Mouse (Mus musculus) kidney, embryonic 15.5 days (tissue): Measurements from ENCODE around the gene Ank3. TPM values are rescaled to one million over a fixed set of nuclear protein-coding genes. Genes with fewer than 3 reads are reported as not detected.

Source experiments
- ATAC-seq: fragments of 200-750 bp; cut with Nextera tagmentation; replicated peaks from 2 replicates; pipeline ENCODE4 v1.8.0; 2017; ENCODE audit warnings: moderate TSS enrichment; ENCODE audit not compliant: low FRiP score
- H3K27ac ChIP-seq: fragments of 300-500 bp; sonication (generic); 2 replicates; pipeline ENCODE4 v1.5.1; 2015; ENCODE audit warnings: mild to moderate bottlenecking, inconsistent platforms
- H3K27me3 ChIP-seq: fragments of 300-500 bp; sonication (generic); 2 replicates; pipeline ENCODE4 v1.6.1; 2015; ENCODE audit warnings: inconsistent platforms
- H3K36me3 ChIP-seq: fragments of 300-500 bp; sonication (generic); 2 replicates; pipeline ENCODE4 v1.6.1; 2015; ENCODE audit warnings: inconsistent platforms
- H3K4me1 ChIP-seq: fragments of 300-500 bp; sonication (generic); 2 replicates; pipeline ENCODE4 v1.6.1; 2015; ENCODE audit warnings: inconsistent platforms
- H3K4me2 ChIP-seq: fragments of 300-500 bp; sonication (generic); 2 replicates; pipeline ENCODE4 v1.6.1; 2015; ENCODE audit warnings: moderate library complexity, mild to moderate bottlenecking, inconsistent platforms
- H3K4me3 ChIP-seq: fragments of 300-500 bp; sonication (generic); replicated peaks from 2 replicates; pipeline ENCODE4 v1.5.1; 2015; ENCODE audit warnings: mild to moderate bottlenecking, inconsistent platforms
- H3K9ac ChIP-seq: fragments of 300-500 bp; sonication (generic); 2 replicates; pipeline ENCODE4 v1.6.1; 2015; ENCODE audit warnings: mild to moderate bottlenecking, inconsistent platforms
- H3K9me3 ChIP-seq: fragments of 300-500 bp; sonication (generic); replicated peaks from 2 replicates; pipeline ENCODE4 v1.6.1; 2016; ENCODE audit warnings: inconsistent platforms
- whole genome bisulfite sequencing: fragments of 180-500 bp; shearing (Covaris S2); methylation state at CpG from one replicate; pipeline ENCODE4 v1.1.7; 2015; ENCODE audit warnings: mixed read lengths; 5-methylcytosine and 5-hydroxymethylcytosine counted together
- polyA plus RNA-seq: library from polyadenylated mRNA; unstranded; fragments of >200 nt; fragmentation: Nextera tagmentation; extraction: Ambion mirVana; gene quantifications from 2 replicates; pipeline ENCODE4 v1.2.1, GENCODE M21; 2015

Ank3 gene
- polyA plus RNA-seq, 1 experiment from 2014 or later = 47.9 TPM

DNA sequence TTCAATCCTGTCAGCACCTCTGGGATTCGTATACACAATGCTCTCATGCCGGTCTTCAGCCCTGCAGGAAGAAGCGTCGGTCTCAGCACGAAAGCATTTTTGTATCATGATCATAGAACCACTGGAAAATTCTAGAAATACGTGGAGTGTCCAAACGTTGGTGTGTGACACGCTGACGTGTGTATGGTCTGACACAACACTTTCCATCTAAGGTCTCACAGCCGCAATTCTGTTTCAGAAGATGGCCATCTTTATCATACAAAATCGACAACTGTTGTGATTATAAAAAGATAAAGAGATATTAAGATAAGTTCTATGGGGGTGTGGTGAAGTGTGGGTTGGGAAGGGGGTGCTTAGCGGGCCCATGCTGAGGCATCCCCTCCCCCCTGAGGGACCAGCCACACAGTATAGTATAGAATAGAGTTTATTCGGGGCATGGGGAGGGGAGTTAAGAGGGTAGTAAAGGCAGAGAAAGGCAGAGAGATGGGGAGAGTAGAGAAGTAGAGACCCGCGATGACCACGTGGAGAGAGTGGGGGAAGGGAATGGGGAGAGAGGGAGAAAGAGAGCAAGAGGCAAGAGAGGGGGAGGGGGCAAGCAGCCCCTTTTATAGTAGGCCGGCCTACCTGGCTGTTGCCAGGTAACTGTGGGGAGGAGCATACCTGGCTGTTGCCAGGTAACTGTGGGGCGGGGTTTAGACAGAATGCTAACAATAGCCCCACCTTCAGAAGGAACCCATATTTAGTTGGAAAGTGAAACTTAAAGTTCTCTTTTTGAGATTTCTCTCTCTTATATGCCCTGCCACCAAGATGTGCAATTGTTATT is 172.1 kb downstream of the Ank3 start:
- Histone ChIP-seq H3K4me2 (peak overlapping the region; percentile 77), H3K4me1 (peaks cover 45% of the 10 kb centered on the region), H3K9ac (peak overlapping the region; percentile 31), H3K36me3 (no peaks in the 10 kb centered on the region), H3K9me3 (no peaks in the 10 kb centered on the region), H3K4me3 (peak overlapping the region; percentile 44), H3K27me3 (peaks cover 4% of the 10 kb centered on the region; the same call in 1 of the 2 replicates), H3K27ac (0 out of 2 replicates have a peak overlapping the region, but pooled peaks have one; percentile 75)
- 42% methylated on average over 18 of the region's 18 CpGs for WGBS
- ATAC-seq = peak; percentile 49

DNA sequence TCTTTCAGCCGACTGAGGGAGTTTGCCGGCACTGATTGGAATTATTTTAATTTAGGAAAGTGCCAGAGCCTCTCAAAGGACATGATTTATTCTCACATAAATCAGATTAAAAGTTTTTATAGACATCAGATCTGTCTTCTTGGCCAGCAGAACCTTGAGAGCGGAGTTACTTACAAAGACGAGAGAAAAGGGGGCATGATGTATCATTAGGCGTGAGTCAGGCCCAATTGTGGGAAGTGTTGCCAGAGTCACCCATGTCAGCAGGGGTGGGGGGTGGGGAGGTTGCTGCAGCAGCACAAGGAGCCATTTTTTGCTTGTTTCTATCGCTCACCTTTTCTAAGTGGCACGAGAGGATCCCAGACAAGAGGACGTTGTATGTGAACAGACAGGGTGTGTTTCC is 172.8 kb downstream of the Ank3 start:
- ATAC-seq = 0 out of 2 replicates have a peak, but pooled peaks have one; percentile 22
- Histone ChIP-seq H3K4me3 (peak overlapping the region; percentile 44), H3K27ac (peak overlapping the region; percentile 75), H3K27me3 (peaks cover 4% of the 10 kb centered on the region; the same call in 1 of the 2 replicates), H3K9me3 (no peaks in the 10 kb centered on the region), H3K4me2 (peak overlapping the region; percentile 77), H3K36me3 (no peaks in the 10 kb centered on the region), H3K9ac (peak overlapping the region; percentile 31), H3K4me1 (peaks cover 49% of the 10 kb centered on the region)
- WGBS = 2% methylated on average over 8 of the region's 8 CpGs

DNA sequence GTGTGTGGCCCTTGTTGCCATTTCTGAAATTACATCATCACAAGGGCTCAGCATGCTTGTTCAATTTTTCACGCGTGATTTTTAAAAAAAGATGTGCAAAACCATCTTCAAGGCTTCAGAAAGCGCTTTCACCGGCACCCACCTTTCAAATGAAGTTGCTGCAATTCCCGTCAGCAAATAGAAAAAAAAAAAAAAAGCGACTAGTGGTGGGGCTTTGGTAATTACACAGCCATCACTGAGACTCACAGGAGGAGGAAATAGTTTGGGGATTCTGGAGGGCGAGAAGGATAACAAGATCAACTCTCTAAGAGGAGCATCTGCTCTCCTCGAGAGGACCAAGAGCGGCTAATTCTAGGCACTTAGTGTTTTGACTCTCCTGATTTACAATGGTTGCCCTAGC is 173.4 kb downstream of the Ank3 start:
- no peaks in the 10 kb centered on the region for H3K9me3 ChIP-seq
- WGBS = 5% methylated on average over 9 of the region's 9 CpGs
- H3K27ac ChIP-seq = peak overlapping the region; percentile 75; the same call in 1 of the 2 replicates
- H3K27me3 ChIP-seq = peaks cover 4% of the 10 kb centered on the region; the same call in 1 of the 2 replicates
- H3K4me1 ChIP-seq = peaks cover 54% of the 10 kb centered on the region
- peak overlapping the region; percentile 77 for H3K4me2 ChIP-seq
- peak overlapping the region; percentile 44 for H3K4me3 ChIP-seq
- ATAC-seq = no peak
- peak overlapping the region; percentile 31; the same call in 1 of the 2 replicates for H3K9ac ChIP-seq
- no peaks in the 10 kb centered on the region for H3K36me3 ChIP-seq

DNA sequence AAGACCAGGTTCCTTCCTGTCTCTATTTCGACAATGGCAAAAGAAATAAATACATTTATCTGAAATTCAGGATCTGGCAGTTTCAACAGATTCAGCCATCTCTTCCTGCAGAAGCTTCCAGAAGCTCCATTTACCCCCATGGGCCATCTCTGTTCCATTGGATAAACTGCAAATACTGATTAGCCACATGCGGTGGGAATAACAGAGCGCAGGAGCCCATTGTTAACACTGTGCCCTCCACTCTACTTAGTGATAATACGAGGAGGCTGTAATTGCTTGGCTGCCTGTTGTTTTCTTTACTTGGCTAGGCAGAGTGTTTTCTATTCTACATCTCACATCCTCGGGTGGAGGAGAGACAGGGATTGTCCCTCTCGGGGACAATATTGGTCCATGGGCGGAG is 174.5 kb downstream of the Ank3 start:
- no peak overlapping the region for H3K4me2 ChIP-seq
- H3K36me3 ChIP-seq = no peaks in the 10 kb centered on the region
- no peak overlapping the region for H3K4me3 ChIP-seq
- no peak overlapping the region for H3K27ac ChIP-seq
- no peak overlapping the region for H3K9ac ChIP-seq
- H3K9me3 ChIP-seq = no peaks in the 10 kb centered on the region
- 58% methylated on average over 7 of the region's 7 CpGs for WGBS
- ATAC-seq = no peak
- H3K4me1 ChIP-seq = peaks cover 62% of the 10 kb centered on the region
- H3K27me3 ChIP-seq = peaks cover 4% of the 10 kb centered on the region; the same call in 1 of the 2 replicates

DNA sequence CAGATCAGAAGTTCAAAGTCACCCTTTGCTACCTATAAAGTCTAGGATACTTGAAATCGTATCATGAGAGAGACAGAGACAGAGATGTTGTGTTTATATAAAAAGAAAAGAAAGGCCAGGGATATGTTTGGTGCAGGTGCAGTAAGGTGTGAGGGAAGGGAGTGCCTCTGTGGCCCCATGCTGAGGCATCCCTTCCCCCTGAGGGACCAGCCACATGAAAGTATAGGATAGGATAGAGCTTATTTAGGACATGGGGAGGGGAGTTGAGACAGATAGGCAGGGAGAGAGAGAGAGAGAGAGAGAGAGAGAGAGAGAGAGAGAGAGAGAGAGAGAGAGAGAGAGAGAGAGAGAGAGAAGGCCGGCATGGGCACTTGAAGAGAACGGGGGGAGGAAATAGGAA is 175.2 kb downstream of the Ank3 start:
- no peak overlapping the region for H3K27ac ChIP-seq
- no peak for ATAC-seq
- WGBS = 11% methylated on average over 3 of the region's 3 CpGs

DNA sequence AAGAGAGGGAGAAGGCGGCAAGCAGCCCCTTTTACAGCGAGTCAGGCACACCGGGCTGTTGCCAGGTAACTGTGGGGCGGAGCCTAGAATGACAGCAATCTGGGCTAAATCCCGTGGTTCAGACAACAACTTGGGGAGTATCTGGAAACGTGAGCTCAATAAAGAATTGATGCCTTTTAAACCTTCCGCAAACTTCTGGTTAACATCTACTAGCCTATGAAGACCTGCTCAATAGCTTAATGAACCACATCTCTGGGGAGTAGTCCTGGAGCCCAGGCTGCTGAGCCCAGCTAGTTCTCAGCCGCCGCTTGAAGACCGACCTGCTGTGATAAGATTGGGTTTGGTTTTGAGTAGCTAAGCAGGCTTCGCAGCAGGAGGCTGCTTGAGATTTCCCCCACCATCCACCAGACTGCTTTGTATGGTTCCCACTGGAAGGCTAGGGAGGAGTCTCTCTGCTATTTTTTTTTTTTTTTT is 175.7 kb downstream of the Ank3 start:
- ATAC-seq = no peak
- WGBS = 14% methylated on average over 11 of the region's 11 CpGs

More for the DNA sequence above, 175.2 kb downstream of the Ank3 start:
- peaks cover 65% of the 10 kb centered on the region for H3K4me1 ChIP-seq
- H3K4me2 ChIP-seq = peak overlapping the region; percentile 41
- peaks cover 4% of the 10 kb centered on the region; the same call in 1 of the 2 replicates for H3K27me3 ChIP-seq
- H3K4me3 ChIP-seq = no peak overlapping the region
- H3K36me3 ChIP-seq = no peaks in the 10 kb centered on the region
- no peaks in the 10 kb centered on the region for H3K9me3 ChIP-seq
- no peak overlapping the region for H3K9ac ChIP-seq

DNA sequence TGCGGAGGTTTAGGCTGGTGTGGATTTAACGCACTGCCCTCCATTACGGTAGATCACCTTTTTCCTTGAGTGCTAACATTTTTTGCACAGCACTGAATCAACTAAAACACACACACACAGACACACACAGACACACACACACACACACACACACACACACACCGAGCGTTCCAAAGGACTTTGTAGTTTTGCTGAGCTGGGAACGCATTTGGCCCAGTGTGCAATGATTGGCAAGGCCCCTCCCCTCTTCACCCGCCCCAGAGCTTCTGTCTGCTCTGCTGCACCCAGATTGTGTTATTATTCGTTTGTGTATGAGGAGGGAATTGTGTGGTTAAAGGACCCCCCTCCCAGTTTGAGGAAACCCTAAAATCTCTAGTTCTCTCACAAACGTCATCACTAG is 176.3 kb downstream of the Ank3 start:
- no peak overlapping the region for H3K27ac ChIP-seq
- H3K4me2 ChIP-seq = no peak overlapping the region
- peaks cover 4% of the 10 kb centered on the region; the same call in 1 of the 2 replicates for H3K27me3 ChIP-seq
- no peaks in the 10 kb centered on the region for H3K36me3 ChIP-seq
- H3K9ac ChIP-seq = no peak overlapping the region
- no peak for ATAC-seq
- 51% methylated on average over 9 of the region's 9 CpGs for WGBS
- H3K4me1 ChIP-seq = peaks cover 72% of the 10 kb centered on the region
- H3K4me3 ChIP-seq = no peak overlapping the region
- no peaks in the 10 kb centered on the region for H3K9me3 ChIP-seq

More for the DNA sequence above, 175.7 kb downstream of the Ank3 start:
- no peak overlapping the region for H3K9ac ChIP-seq
- no peak overlapping the region for H3K27ac ChIP-seq
- no peaks in the 10 kb centered on the region for H3K36me3 ChIP-seq
- peak overlapping the region; percentile 41 for H3K4me2 ChIP-seq
- H3K4me3 ChIP-seq = no peak overlapping the region
- no peaks in the 10 kb centered on the region for H3K9me3 ChIP-seq
- H3K27me3 ChIP-seq = peaks cover 4% of the 10 kb centered on the region; the same call in 1 of the 2 replicates
- peaks cover 65% of the 10 kb centered on the region for H3K4me1 ChIP-seq

DNA sequence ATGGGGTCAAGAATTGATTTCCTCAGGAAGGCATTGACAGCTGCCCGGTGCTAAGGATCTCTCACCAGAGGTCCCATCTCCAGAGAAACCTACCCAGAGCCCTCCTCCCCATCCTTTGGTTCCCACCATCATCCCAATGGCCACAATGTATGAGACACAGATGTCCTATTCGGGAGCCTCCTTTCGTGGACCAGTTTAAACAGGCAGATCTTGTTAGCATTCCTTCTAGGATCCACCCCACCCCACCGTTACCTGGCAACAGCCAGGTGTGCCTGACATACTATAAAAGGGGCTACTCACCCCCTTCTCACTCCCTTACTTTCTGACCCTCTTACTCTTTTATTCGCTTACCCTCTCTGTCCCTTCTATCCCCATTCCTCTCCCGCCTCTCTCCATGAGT is 176.9 kb downstream of the Ank3 start:
- no peak for ATAC-seq
- H3K4me3 ChIP-seq = no peak overlapping the region

DNA sequence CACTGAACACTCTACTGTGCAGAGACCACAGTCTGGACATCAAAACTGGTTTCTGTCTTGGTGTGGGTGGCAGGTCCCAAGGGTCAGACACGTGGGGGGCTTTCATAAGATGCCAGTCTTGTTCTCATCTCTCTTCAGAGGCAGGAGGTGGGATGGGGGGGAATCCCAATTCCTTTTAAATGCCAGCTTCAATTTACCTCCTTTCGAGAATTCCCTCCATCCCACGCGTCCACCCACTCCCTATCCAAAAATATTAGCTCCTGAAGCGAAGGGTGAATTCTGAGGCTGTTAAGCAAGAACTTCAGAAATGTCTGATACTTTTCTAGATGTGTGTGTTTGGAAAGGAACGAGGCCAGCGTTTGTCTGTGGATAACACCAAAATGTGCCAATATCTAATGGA is 177.7 kb downstream of the Ank3 start:
- H3K27me3 ChIP-seq = peaks cover 4% of the 10 kb centered on the region; the same call in 1 of the 2 replicates
- H3K4me3 ChIP-seq = no peak overlapping the region
- H3K4me1 ChIP-seq = peaks cover 69% of the 10 kb centered on the region
- WGBS = 67% methylated on average over 7 of the region's 7 CpGs
- ATAC-seq = no peak
- H3K36me3 ChIP-seq = no peaks in the 10 kb centered on the region
- no peaks in the 10 kb centered on the region for H3K9me3 ChIP-seq
- no peak overlapping the region for H3K9ac ChIP-seq
- H3K4me2 ChIP-seq = no peak overlapping the region
- H3K27ac ChIP-seq = no peak overlapping the region

More for the DNA sequence above, 176.9 kb downstream of the Ank3 start:
- 80% methylated on average over 6 of the region's 6 CpGs for WGBS
- H3K9me3 ChIP-seq = no peaks in the 10 kb centered on the region
- peaks cover 76% of the 10 kb centered on the region for H3K4me1 ChIP-seq
- no peaks in the 10 kb centered on the region for H3K36me3 ChIP-seq
- H3K4me2 ChIP-seq = no peak overlapping the region
- no peak overlapping the region for H3K27ac ChIP-seq
- peaks cover 4% of the 10 kb centered on the region; the same call in 1 of the 2 replicates for H3K27me3 ChIP-seq
- no peak overlapping the region for H3K9ac ChIP-seq

DNA sequence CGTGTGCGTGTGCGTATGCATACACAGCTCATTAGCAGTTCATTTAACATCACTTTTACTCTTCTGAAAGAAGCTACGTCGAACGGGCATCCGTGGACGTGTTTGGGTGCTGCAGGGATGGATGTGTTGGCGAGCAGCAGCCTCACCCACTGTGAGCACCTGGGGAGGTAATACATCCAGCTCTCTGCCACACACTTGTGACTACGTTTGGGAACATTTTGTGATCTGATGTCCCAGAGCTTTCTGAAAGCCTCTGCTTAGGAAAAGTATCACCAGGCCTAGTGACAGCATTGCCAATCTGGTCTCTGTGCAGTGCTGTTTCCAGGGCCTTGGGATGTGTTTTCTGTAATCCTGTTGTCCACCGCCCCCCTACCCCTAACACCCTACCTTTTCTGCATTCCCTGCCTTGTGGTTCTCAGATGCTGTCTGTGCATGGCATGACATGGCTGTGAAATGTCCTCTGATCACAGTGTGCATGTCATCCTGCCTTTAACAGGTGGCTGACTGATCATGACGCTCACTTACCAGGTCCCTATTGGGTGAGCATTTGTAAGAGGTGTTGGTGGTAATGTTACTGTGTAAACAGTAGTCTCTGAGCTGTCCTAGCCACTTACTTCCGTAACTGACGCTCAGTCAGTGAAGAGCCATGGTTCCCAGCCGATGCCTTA is 178.6 kb downstream of the Ank3 start:
- no peaks in the 10 kb centered on the region for H3K36me3 ChIP-seq
- no peak overlapping the region for H3K27ac ChIP-seq
- no peak overlapping the region for H3K4me2 ChIP-seq
- no peak for ATAC-seq
- peaks cover 60% of the 10 kb centered on the region for H3K4me1 ChIP-seq
- no peak overlapping the region for H3K4me3 ChIP-seq
- 75% methylated on average over 15 of the region's 15 CpGs for WGBS
- no peak overlapping the region for H3K9ac ChIP-seq
- peaks cover 4% of the 10 kb centered on the region; the same call in 1 of the 2 replicates for H3K27me3 ChIP-seq
- H3K9me3 ChIP-seq = no peaks in the 10 kb centered on the region

DNA sequence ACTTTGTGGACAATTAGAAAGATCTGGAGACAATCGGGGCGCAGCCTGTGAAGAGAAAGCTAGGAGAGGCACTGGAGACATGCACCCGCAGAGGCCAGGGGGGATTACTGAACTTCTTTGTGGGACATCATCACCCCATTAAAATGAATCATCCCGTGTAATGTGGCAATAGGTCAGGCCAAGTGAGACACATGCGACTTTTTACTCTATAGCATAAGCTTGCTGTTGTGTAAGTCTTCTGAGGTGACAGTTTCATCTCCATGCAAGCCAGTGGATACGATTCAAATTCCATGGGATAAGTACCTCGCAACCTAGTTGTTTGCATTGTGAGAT is 179.1 kb downstream of the Ank3 start:
- Histone ChIP-seq H3K9me3 (no peaks in the 10 kb centered on the region), H3K9ac (no peak overlapping the region), H3K36me3 (no peaks in the 10 kb centered on the region), H3K4me1 (peaks cover 55% of the 10 kb centered on the region), H3K4me2 (no peak overlapping the region), H3K4me3 (no peak overlapping the region), H3K27me3 (peaks cover 4% of the 10 kb centered on the region; the same call in 1 of the 2 replicates), H3K27ac (no peak overlapping the region)
- WGBS = 66% methylated on average over 7 of the region's 7 CpGs
- no peak for ATAC-seq

DNA sequence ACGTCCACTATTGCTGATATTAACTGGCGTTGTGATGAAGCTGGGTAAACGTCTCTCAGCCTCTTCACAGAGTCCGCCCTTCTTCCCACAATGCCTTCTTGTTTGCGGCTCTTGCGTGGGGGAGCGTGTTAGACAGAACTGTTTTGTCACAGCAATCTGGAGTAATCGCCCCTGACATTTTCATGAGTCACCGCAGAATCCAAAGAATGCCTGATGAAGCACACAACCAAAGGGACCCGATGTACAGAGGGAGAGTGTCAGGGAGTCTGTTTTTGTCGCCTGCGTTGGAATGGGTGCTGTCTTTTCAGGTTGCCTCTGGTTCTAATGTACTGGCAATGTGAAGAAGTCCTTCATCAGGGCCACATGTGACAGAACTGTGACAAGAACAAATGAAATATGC is 181.0 kb downstream of the Ank3 start:
- no peaks in the 10 kb centered on the region for H3K36me3 ChIP-seq
- 34% methylated on average over 12 of the region's 12 CpGs for WGBS
- ATAC-seq = no peak
- no peak overlapping the region for H3K4me2 ChIP-seq
- H3K4me3 ChIP-seq = no peak overlapping the region
- H3K4me1 ChIP-seq = peaks cover 50% of the 10 kb centered on the region
- no peak overlapping the region for H3K9ac ChIP-seq
- peak overlapping the region; percentile 19 for H3K27ac ChIP-seq
- no peaks in the 10 kb centered on the region for H3K27me3 ChIP-seq
- no peaks in the 10 kb centered on the region for H3K9me3 ChIP-seq
